In genomic region chr3:105054952-105055351, GRCm38 (mm10) we compare ENCODE assay signal across 8 mouse cellular contexts. TPM values are rescaled to one million over a fixed set of nuclear protein-coding genes. Genes with fewer than 3 reads are reported as not detected.
DNase-seq lines count a peak whose midpoint lies in the region; ATAC-seq lines count a peak whose summit lies in the region.

No protein-coding gene starts in this region.

- DNase-seq in 3134 (ENCODE audit: extremely low read depth, insufficient read length, low spot score) (peak; percentile 86), 3T3-L1 (ENCODE audit: low read depth, low spot score) (peak; percentile 99)
- DNase-seq in heart, adult 11 months = peak; percentile 100
- DNase-seq in mesoderm, embryonic 11.5 days (ENCODE audit: low read depth, low spot score) = peak; percentile 19
- no peak for DNase-seq in testis, postnatal 10 days (ENCODE audit: low spot score)
- no peak for DNase-seq in right cerebral cortex, postnatal 36 days (ENCODE audit: low spot score in 2 of 2)
- no peak for DNase-seq in cerebellum, adult 11 months

- no peaks in the 10 kb centered on the region for H3K36me3 ChIP-seq in kidney, embryonic 14.5 days (ENCODE audit: control insufficient read depth, insufficient read depth, low read length)

- H3K27ac ChIP-seq in kidney, embryonic 14.5 days (ENCODE audit: low read depth, low read length) = peak overlapping the region; percentile 9; the same call in 1 of the 2 replicates

- no peaks in the 10 kb centered on the region for H3K9me3 ChIP-seq in kidney, embryonic 14.5 days (ENCODE audit: control insufficient read depth, low read length)

- 64% methylated on average over 7 of the region's 7 CpGs for WGBS in kidney, embryonic 14.5 days

- no peak overlapping the region for H3K4me2 ChIP-seq in kidney, embryonic 14.5 days (replicated peaks; ENCODE audit: low read depth, low read length)

- no peak overlapping the region for H3K4me3 ChIP-seq in kidney, embryonic 14.5 days (ENCODE audit: low read length)

- H3K4me1 ChIP-seq in kidney, embryonic 14.5 days (ENCODE audit: control insufficient read depth, insufficient read depth, low read length) = peaks cover 13% of the 10 kb centered on the region; the same call in 1 of the 2 replicates

- ATAC-seq in kidney, embryonic 14.5 days (ENCODE audit: low FRiP score, low TSS enrichment) = no peak

- no peaks in the 10 kb centered on the region for H3K27me3 ChIP-seq in kidney, embryonic 14.5 days (ENCODE audit: control insufficient read depth, insufficient read depth, low read length)

- no peak overlapping the region for H3K9ac ChIP-seq in kidney, embryonic 14.5 days (ENCODE audit: low read depth, low read length)

RNA-seq across cellular contexts. Expression of gene Cttnbp2nl, which starts 2.0 kb away (rescaled TPM):
- polyA plus RNA-seq in kidney, embryonic 14.5 days (2014; fragmentation: Nextera tagmentation; extraction: Ambion mirVana) = 11.5 and 27.4 TPM in 2 replicates

RNA-seq across cellular contexts. Expression of gene 4930564D02Rik, which starts 11.7 kb away (rescaled TPM):
- polyA plus RNA-seq in kidney, embryonic 14.5 days (2014; fragmentation: Nextera tagmentation; extraction: Ambion mirVana) = not detected in 2 replicates

Comparison
In these comparisons a context has a peak if more than half of its experiments do, and no peak if none do; other contexts are left out.
1. DNase-seq: peak in 3134 (single experiment), 3T3-L1 (single experiment), heart, adult 11 months (single experiment) and mesoderm, embryonic 11.5 days (single experiment); none in testis, postnatal 10 days (single experiment), right cerebral cortex, postnatal 36 days (0 of 2) and cerebellum, adult 11 months (single experiment).